Mouse (Mus musculus) c-Kit-positive CD71-negative TER-119-negative erythroid progenitor cells, embryonic 14.5 days (primary cell): Measurements from ENCODE around the gene Tmed2.
"Not testable (repeated sequence)": the region's sequence is repeated elsewhere in the genome, so short reads cannot be mapped to it uniquely, and the experiment has no call there.

Source experiments
- DNase-seq: peaks from one replicate; pipeline ENCODE4 v3.0.0-alpha.2; 2013; ENCODE audit warnings: low read depth

Tmed2 gene

DNA sequence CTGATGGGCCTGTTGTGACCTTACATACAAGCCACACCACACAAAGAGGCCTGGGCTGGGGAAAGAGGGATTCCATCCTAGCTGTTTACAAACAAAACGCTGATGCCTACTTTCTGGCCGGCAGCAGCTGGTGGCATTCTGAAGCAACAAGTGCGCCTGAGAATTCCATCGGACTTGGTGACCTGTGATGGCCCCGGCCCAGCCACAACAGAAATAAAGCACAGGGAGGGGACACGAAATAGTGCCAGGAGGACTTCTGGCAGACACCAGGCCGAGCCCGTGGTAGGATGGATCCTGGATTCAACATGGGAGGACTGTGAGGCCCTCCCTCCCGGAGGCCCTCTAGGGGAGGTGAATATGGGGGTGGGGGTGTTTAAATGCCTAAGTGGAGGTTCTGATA is 11.7 kb upstream of the Tmed2 start:
- DNase-seq, result no peak

DNA sequence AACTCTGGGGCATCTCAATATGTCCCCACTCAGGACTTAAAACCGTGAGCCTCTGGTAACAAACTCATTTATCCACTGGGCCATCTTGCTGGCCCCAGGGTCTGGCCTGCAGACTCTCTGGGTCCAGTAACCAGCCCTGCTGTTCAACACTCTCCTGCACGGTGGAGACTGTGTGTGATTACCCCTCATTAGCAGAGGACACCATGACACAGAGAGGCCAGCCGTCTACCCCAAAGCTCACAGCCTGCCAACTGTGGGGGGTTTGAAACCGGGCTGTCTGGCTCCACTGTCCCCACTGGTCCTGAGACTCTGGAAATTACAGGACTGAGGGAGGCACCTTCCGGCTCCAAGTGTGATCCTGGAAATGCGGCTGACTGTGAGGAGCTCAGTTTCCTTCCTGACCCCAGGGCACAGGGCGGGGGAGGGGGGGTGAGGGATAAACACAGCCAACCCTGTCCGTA is 11.3 kb upstream of the Tmed2 start:
- DNase-seq, result no peak

DNA sequence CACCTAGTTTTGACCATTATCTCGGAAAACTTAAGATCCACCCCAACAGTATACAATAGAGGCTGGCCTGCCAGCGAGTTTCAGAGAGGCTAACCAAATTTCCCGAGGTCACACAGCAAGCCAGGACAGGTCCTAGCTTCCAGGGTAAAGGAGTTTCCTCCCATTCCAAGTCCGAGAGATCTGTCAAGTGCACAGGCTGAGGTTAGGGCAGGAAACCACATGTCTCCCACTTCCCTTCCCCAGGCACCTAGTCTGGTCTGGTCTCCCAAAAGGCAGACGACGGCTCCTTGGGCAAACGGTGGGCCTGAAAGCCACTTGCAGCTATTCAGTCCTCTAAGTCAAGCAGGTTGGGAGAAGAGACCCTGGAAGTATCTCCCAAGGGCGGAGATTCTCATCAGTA is 10.8 kb upstream of the Tmed2 start:
- DNase-seq, result no peak

DNA sequence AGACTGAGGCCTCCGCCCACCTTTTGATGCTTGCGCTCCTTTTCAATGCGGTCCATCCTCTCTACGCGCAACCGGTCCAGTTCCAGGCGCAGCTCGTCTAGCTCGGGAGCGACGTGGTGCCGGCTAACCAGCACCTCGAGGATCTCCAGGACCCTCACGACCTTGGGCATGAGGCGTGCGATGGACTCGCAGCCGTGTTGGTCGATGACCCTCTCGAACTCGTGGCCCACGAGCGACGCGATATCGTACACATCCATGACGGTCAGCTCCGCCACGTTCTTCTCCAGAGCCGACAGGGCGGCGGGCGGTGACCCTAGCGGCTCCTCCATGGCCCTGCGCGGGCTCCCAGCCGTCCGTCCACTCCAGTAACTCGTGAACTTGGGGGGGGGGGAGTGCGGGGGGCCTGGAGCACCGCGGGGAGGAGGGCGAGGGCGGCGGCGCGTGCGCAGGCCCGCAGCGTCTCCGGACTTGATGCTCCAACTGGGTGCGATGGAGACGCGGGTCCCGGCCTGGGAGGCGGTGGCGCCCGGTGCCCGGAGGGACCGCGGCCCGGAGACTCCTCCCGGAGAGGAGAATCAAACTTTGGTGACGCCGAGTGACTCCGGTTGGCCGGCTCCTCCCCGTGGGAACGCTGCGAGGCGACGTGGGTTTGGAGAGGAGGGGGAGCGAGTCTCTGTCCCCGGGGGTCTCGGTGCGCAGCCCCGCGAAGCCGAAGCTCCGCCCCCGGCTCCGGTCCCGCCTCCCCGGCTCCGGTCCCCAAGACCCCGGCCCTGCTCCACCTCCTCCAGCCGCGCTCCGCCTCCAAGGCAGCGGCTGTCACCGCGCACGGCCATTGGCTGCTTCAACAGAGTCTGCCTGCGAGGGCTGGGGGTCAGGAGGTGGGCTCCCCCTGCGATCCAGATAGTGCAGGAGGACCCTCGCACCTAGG is 9.6 kb upstream of the Tmed2 start, which contains the start of gene Rilpl1:
Gene Rilpl1, minus strand, starts transcription at position 737 of the 928 bp plus-strand sequence.
- no peak for DNase-seq

DNA sequence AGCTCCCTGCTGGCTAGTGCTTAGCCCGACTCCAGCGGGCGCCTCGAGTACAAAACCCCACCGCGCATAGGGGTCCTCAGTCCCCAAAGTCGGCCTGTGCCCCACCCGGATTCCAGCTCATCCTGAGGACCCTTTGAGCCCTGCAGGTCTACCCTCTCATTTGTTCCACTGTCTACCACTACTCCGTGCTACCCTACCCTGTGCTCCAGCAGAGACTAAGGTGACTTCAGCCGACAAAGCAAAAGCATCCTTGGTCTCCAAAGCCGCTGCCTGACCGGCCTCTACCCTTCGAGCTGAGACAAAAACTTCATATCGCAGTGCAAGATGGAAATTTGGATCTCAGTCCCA is 8.9 kb upstream of the Tmed2 start:
- no peak for DNase-seq

DNA sequence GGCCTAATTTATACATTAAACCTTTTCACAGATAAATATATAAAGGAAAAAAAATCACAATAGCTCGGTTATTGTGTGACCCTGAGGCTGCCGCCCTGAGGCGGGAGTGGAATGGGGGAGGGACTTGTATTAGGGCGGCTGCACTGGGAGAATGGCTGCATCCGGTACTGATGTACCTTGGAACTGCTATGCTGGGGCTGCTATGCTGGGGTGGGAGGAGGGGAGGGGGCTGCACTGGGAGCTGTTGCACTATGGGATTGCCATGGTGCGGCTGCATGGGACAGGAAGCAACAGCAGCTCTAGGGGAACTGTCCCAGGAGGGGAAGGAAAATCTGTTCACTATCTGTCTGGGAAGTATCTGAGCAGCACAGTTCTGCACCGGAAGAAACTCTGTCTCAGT is 8.0 kb upstream of the Tmed2 start:
- DNase-seq, result no peak

DNA sequence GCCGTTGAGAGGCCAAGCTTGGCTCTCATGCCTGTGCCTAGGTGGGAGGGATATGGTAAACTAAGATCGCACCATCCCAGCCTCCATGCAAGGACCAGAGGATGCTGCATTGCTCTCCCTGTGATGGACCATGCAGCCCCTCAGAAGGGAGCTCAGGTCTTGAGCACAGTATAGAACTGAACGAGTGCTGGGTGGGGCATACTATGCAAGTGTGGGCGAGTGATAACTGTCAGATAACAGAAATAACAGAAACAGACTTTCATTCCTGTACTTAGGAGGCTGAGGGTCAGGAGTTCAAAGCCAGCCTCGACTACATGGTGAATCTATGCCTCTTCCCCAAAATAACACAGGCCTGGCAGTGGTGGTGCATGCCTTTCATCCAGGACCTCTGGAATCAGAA is 5.5 kb upstream of the Tmed2 start:
- DNase-seq, result no peak

DNA sequence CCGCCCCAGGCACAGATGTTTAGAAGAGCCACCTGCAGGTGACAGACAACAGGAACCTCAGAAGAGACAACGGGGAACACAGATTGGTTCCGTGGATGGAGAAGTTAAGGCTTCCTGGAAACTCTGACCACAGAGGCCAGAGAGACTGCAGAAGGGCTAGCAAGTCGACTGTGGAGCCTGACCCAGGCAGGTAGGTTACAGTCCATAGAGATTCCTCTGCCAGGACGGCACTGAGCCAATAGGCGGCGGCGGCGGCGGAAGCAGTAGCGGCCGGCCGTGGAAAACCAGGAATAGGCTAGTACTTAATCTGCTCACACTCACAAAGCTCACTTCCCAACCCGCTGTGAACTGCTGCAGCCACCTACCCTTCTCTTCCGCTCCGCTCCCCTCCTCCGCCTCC is 3.7 kb upstream of the Tmed2 start:
- DNase-seq, result no peak

DNA sequence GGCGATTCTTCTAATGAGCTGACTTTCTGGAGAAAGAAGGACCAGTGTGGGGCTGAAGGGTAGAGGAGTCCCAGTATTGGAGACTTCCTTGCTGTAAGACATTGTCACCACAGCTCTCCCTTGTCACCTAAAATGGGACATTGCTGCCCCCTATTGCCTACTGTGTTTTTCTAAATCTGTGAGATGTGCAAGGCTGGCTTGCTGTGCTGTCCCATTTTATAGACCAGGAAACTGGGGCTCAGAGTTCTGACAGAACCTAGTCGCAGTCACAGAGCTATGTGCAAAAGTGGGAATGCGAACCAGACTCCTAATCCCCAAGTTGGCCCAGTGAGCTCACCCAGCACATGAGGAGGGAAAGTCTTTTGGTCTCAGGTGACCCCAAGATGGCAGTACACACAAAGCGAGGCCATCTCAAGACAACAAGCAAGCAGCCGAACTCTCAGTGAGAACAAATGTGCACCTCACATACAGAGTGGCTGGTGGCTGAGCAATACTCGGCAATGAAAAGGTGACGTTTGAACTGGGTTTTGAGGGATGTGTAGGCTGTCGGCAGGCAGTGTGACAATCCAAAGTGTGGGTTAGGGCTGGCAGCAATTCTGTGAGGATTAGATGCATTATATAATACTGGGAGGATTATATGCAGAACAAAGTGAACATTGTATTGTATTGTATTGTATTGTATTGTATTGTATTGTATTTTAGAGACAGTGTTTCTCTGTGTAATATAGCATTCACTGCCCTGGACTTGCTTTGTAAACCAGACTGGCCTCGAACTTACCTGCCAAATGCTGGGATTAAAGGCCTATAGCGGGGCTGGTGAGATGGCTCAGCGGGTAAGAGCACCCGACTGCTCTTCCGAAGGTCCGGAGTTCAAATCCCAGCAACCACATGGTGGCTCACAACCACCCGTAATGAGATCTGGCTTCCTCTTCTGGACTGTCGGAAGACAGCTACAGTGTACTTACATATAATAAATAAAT is 1.4 kb upstream of the Tmed2 start:
- DNase-seq, result peak; percentile 74

DNA sequence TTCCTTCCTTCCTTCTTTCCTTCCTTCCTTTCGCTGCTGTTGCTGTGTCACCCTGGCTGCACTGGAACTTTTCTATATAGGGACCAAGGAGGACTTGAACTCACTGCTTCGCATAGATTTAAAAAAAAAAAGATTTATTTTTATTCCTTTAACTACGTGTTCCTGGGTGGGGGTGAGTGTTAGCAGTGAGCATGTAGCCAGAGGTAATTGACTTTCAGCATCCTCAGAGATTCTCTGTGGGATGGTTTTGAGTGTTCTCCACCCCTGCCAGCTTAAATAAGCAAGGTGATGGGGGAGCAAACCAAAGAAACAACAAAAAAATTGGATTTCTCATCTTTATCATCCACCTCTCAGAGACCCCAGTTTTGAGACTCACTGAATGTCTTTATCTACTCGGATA is 590 bp upstream of the Tmed2 start:
- no peak for DNase-seq

DNA sequence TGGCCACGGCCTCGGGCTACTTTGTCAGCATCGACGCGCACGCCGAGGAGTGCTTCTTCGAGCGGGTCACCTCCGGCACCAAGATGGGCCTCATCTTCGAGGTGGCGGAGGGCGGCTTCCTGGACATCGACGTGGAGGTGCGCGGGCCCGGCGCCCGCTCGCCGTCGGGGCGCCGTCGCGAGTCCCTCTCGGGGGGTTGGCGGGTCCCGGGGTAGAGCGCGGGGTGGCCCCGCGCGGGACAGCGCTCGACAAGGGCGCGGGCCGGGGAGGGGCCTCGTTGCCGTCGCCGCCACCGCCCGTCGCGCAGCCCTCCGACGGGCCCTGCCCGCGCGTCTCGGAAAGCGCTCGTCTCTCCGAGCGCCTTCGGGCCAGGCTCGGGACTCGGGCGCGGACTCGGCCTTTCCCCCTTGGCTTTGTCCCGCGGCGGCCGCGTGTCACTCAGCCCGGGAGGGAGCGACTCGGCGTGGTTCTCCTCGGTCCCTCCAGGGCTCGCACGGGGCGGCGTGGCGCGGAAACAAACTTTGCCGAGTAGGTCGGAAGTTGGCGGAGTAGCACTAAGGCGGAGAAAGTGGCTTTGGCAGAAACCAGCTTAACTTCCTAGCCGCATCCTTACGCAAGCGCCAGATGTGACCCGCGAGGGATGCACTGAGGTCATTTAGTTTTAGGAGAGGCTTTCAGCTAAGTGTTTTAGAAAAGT is 558 bp downstream of the Tmed2 start:
- DNase-seq, result no peak

DNA sequence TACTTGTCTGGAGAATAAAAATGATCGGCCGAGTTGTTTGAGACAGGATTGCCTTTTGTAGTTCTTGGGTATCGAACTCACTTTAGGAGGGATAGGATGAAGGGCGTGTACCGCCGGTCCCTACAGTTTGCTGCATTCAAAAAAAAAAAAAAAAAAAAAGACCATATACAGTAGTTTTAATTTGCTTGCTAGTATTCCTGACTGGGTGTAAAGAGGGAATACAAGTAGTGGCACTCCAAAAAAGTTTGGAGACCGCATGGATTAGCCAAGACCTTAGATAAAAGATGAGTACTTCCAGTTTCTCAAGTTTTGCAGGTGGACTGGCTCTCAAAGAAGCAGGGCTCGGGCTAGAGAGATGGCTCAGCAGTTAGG is 1.1 kb downstream of the Tmed2 start:
- no peak for DNase-seq

DNA sequence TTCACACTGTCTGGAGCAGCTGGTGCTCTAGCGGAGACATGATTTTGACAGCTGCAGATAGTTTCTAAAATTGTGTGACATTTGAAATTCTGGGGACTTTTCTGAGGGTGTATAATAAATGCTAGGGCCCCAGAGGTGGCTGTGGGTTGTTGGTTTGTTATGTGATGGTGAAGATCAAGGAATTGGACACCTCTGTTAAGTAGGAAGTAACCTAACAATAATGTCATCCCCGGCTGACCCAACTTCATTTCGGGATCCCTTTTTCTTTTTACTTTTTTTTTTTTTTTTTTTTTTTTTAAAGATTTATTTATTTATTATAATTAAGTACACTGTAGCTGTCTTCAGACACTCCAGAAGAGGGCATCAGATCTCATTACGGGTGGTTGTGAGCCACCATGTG is 10.2 kb downstream of the Tmed2 start:
- not testable (repeated sequence) for DNase-seq

DNA sequence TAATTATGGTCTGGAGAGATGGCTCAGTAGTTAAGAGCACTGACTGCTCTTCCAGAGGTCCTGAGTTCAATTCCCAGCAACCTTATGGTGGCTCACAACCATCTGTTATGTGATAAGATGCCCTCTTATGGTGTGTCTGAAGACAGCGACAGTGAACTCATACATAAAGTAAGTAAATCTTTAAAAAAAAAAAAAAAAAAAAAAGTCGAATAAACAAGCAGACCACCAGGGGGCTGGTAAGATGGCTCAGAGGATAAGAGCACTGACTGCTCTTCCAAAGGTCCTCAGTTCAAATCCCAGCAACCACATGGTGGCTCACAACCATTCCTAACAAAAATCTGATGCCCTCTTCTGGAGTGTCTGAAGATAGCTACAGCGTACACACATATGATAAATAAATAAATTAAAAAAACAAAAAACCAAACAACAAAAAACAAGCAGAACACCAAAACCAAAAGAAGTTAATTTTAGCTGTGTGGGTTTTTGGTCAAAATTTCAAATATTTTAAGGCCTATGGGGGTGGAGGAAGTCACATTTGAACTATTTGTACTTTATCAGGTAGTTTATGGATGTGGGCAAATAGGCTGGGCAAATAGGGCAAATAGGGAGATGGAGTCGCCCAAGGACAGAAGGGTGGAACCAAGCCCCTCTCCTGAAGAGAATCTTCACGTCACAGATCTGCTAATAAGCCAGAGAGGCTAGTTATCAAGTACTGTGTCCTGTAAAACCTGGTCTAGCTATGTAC is 11.0 kb downstream of the Tmed2 start:
- DNase-seq, result not testable (repeated sequence)

DNA sequence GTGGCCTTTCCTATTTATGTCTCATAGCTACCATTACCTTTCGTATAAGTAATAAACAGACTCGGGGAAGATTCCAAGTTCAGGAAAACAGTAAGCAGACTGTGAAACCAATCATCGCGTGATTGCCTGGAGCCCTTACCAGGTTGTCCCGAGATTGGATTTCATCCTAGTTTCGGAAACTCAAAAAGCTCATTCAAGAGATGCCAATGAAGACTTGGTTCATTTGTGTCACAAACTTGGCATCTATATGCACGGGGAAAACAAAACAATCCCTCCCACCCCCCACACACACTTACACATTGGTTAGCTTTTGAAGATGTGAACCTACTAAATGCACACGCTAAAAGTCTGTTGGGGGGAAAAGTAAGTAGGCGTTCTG is 11.6 kb downstream of the Tmed2 start:
- DNase-seq, result no peak

DNA sequence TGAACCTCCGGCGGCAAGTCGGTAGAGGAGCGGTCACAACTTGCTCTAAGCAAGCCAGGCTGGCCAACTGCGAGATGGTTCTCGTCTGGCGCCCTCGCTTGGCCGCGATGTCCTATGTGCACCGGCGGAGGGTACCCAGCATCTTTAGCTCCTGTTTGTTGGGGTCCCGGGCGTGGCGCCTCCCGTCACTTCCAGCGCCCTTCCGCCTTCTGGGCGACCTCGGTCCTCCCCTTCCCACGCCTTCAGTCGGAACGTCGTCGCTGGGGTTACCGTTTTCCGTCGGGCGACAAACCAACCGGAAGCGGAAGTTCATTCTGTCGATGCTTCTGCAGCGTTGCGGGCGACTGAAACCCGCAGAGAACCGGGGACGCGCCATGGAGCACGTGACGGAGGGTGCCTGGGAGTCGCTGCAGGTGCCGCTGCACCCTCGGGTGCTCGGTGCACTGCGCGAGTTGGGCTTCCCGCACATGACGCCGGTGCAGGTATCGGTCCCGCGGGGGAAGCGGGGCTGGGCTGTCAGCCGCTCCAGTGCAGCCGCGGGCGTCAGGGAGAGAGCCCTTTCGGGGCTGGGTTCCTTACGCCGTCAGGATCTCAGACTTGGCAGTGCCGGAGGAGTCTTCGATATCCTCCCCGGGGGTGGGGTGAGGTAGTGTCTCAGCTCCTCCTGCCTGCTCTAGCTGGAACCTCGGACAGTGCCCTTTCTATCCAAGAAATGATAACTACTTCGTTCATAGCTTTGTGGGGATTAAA is 12.2 kb downstream of the Tmed2 start, which contains the start of gene Ddx55:
Gene Ddx55, plus strand, starts transcription at position 307 of the 750 bp plus-strand sequence.
- peak; percentile 95 for DNase-seq

DNA sequence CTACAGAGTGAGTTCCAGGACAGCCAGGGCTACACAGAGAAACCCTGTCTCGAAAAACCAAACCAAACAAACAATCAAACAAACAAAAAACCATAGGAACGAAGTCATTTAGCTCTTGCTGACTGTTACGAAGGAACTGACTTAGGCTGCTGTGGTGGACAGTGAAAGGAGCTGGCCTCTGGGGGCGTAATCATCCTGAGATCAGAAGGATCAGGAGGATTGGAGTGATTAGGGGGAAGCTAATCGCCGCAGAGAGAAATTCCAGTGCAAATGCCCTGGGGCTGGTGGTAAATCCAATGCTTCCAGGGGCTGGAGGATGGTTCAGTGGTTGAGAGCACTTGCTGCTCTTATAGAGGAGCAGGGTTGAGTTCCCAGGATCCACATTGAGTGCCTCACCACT is 13.1 kb downstream of the Tmed2 start:
- DNase-seq, result no peak

DNA sequence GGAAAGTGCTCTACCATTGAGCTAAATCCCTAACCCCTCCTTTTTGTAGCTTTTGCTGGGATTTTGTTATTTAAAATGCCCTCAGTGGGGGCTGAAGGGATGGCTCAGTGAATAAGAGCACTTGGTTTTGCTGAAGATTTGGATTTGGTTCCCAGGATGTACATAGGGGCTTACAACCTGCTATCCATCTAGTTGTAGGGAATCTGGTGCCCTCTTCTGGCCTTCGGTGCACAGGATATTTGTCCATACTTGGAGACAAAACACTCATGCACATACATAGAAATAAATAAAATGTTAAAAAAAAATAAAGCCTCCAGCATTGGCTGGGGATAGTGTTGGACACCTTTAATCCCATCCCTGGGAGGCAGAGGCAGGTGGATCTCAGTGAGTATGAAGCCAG is 14.7 kb downstream of the Tmed2 start:
- no peak for DNase-seq

DNA sequence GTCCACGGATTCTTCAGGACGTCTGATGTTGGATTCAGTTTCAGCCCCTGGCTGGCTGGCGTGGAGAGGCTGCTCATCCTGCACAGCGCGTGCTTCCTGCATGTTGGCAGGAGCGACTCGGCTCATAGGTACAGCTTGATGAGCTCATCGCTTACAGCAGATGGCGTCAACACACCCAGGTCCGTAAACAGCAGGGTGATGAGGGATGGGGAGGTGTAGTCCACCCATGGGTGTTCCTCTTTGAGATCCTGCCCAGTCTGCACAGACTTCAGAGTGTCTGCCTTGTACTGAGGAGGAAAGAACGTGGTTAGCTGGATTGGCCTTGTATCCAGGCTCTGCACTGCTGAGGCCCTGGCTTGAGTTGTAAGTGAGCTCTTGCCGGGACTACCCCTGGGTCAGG is 30.6 kb downstream of the Tmed2 start:
- DNase-seq, result no peak

DNA sequence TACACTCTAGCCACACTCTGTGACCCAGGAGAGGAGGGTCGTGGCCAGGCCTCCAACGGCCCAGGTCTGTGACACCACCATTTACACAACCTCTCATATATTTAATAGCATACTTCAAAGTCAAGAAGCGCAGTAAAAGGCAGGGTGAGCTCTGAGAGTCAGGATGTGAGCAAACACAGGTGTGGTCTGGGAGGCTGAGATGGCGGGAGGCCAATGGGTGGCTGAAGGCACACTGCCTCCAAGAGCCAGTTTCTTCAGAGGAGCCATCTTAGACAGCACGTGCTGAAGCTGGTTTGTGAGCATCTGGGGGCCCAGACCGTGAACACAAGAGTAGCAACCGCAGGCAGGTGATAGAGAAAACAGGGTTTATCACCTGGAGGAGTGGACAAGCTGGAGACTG is 35.0 kb downstream of the Tmed2 start:
- DNase-seq, result no peak
